10 mouse cellular contexts compared by ENCODE assay signal in the genomic region with DNA sequence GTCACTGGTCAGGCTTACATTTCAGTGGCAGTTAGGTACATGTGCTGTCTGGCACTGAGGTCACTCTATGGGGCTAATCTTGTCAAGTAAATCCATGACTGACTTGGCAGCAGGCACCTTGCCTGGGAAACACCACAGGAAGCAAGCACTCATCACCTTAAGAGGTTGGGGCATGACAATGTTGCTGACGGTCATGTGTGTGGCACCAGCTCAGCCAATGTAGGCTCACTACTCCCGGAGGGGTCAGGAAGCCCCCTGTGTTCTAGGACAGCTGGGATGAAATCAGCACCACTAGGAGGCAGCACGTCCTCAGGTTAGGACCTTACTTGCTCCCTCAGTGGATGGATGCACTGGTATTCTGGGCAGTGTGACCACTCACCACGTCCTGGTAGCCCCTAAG. TPM values are rescaled to one million over a fixed set of nuclear protein-coding genes. Genes with fewer than 3 reads are reported as not detected.
A peak's percentile ranks its signal among the peaks of the same experiment; 100 is the strongest.
DNase-seq lines count a peak whose midpoint lies in the region; ATAC-seq lines count a peak whose summit lies in the region.
"Had no signal": no experiment of that assay in that cellular context is flagged by ENCODE, and none has a peak within 500 bp of the region (broad histone marks: within the 10 kb centered on the region; RNA-seq: fewer than 3 reads in every experiment).

No protein-coding gene starts in this region.

- peak; percentile 26 for DNase-seq in hindbrain, embryonic 10.5 days (ENCODE audit: low spot score)
- peak; percentile 33 for DNase-seq in 3T3-L1 (ENCODE audit: low read depth, low spot score)
- DNase-seq in NIH3T3 (ENCODE audit: low read depth): peak; percentile 53
- no peak for DNase-seq in right cerebral cortex, postnatal 14 days
- DNase-seq in adipocyte (ENCODE audit: low spot score): no peak
- DNase-seq in forebrain, embryonic 14.5 days (ENCODE audit: low spot score): no peak

- 0 out of 2 replicates have a peak, but pooled peaks cover 2% of the 10 kb centered on the region for H3K27me3 ChIP-seq in hindbrain, embryonic 10.5 days (ENCODE audit: insufficient read depth, poor library complexity, severe bottlenecking)
- no peaks in the 10 kb centered on the region for H3K27me3 ChIP-seq in hindbrain, embryonic 12.5 days
- no peaks in the 10 kb centered on the region for H3K27me3 ChIP-seq in kidney, embryonic 15.5 days
- no peaks in the 10 kb centered on the region for H3K27me3 ChIP-seq in forebrain, embryonic 14.5 days (replicated peaks; ENCODE audit: control insufficient read depth, insufficient read depth, low read length)
- H3K27me3 ChIP-seq: embryonic facial prominence, embryonic 15.5 days had no signal

- peaks cover 55% of the 10 kb centered on the region for H3K36me3 ChIP-seq in hindbrain, embryonic 10.5 days
- H3K36me3 ChIP-seq in hindbrain, embryonic 12.5 days: peaks cover 32% of the 10 kb centered on the region
- H3K36me3 ChIP-seq in kidney, embryonic 15.5 days: peaks cover 49% of the 10 kb centered on the region
- H3K36me3 ChIP-seq in forebrain, embryonic 14.5 days (ENCODE audit: control insufficient read depth, insufficient read depth, low read length): peaks cover 37% of the 10 kb centered on the region

- WGBS in hindbrain, embryonic 10.5 days: 50% methylated on average over 4 of the region's 4 CpGs
- 47% methylated on average over 4 of the region's 4 CpGs for WGBS in hindbrain, embryonic 12.5 days
- 43% methylated on average over 4 of the region's 4 CpGs for WGBS in kidney, embryonic 15.5 days
- 28% methylated on average over 4 of the region's 4 CpGs for WGBS in forebrain, embryonic 14.5 days

- H3K9ac ChIP-seq in hindbrain, embryonic 12.5 days: no peak overlapping the region
- no peak overlapping the region for H3K9ac ChIP-seq in kidney, embryonic 15.5 days
- no peak overlapping the region for H3K9ac ChIP-seq in forebrain, embryonic 14.5 days (ENCODE audit: low read length)
- H3K9ac ChIP-seq: embryonic facial prominence, embryonic 15.5 days had no signal

- ATAC-seq in hindbrain, embryonic 12.5 days (ENCODE audit: low FRiP score): no peak
- no peak for ATAC-seq in kidney, embryonic 15.5 days (replicated peaks; ENCODE audit: low FRiP score)
- ATAC-seq in forebrain, embryonic 14.5 days: no peak

- no peaks in the 10 kb centered on the region for H3K9me3 ChIP-seq in hindbrain, embryonic 10.5 days
- no peaks in the 10 kb centered on the region for H3K9me3 ChIP-seq in hindbrain, embryonic 12.5 days (replicated peaks)
- no peaks in the 10 kb centered on the region for H3K9me3 ChIP-seq in kidney, embryonic 15.5 days (replicated peaks)
- no peaks in the 10 kb centered on the region for H3K9me3 ChIP-seq in forebrain, embryonic 14.5 days (replicated peaks; ENCODE audit: control insufficient read depth, low read length)
- H3K9me3 ChIP-seq: embryonic facial prominence, embryonic 15.5 days; midbrain, embryonic 10.5 days had no signal

- H3K27ac ChIP-seq in hindbrain, embryonic 10.5 days: no peak overlapping the region
- no peak overlapping the region for H3K27ac ChIP-seq in hindbrain, embryonic 12.5 days
- H3K27ac ChIP-seq in kidney, embryonic 15.5 days: peak overlapping the region; percentile 15; the same call in 1 of the 2 replicates
- H3K27ac ChIP-seq in forebrain, embryonic 14.5 days (ENCODE audit: low read depth, low read length): no peak overlapping the region
- H3K27ac ChIP-seq: embryonic facial prominence, embryonic 15.5 days; midbrain, embryonic 10.5 days had no signal

- no peak overlapping the region for H3K4me2 ChIP-seq in hindbrain, embryonic 12.5 days (replicated peaks)
- no peak overlapping the region for H3K4me2 ChIP-seq in kidney, embryonic 15.5 days
- H3K4me2 ChIP-seq in forebrain, embryonic 14.5 days (ENCODE audit: low read length): no peak overlapping the region
- H3K4me2 ChIP-seq: embryonic facial prominence, embryonic 15.5 days had no signal

- peaks cover 26% of the 10 kb centered on the region for H3K4me1 ChIP-seq in hindbrain, embryonic 10.5 days (replicated peaks)
- H3K4me1 ChIP-seq in hindbrain, embryonic 12.5 days: peaks cover 19% of the 10 kb centered on the region
- H3K4me1 ChIP-seq in kidney, embryonic 15.5 days: peaks cover 48% of the 10 kb centered on the region
- no peaks in the 10 kb centered on the region; the same call in 1 of the 2 replicates for H3K4me1 ChIP-seq in forebrain, embryonic 14.5 days (ENCODE audit: control insufficient read depth, insufficient read depth, low read length)

- no peak overlapping the region for H3K4me3 ChIP-seq in hindbrain, embryonic 10.5 days
- H3K4me3 ChIP-seq in hindbrain, embryonic 12.5 days: no peak overlapping the region
- H3K4me3 ChIP-seq in kidney, embryonic 15.5 days (replicated peaks): no peak overlapping the region
- no peak overlapping the region for H3K4me3 ChIP-seq in forebrain, embryonic 14.5 days (ENCODE audit: low read depth, low read length)
- H3K4me3 ChIP-seq: embryonic facial prominence, embryonic 15.5 days; midbrain, embryonic 10.5 days had no signal

RNA-seq across cellular contexts. Expression of a gene that starts 7.6 kb away (rescaled TPM):
- polyA plus RNA-seq in hindbrain, embryonic 10.5 days (2016; fragmentation: Nextera tagmentation; extraction: Ambion mirVana): 219 and 261 TPM in 2 replicates
- 210 and 219 TPM in 2 replicates for polyA plus RNA-seq in hindbrain, embryonic 12.5 days (2016; fragmentation: Nextera tagmentation; extraction: Ambion mirVana)
- polyA plus RNA-seq in kidney, embryonic 15.5 days (2015; fragmentation: Nextera tagmentation; extraction: Ambion mirVana): 199 and 212 TPM in 2 replicates
- polyA plus RNA-seq in forebrain, embryonic 14.5 days (2014; fragmentation: Nextera tagmentation; extraction: Ambion mirVana): 291 and 313 TPM in 2 replicates

RNA-seq across cellular contexts. Expression of a gene that starts 9.0 kb away (rescaled TPM):
- polyA plus RNA-seq in hindbrain, embryonic 10.5 days (2016; fragmentation: Nextera tagmentation; extraction: Ambion mirVana): 0.27 TPM in 1 of 2 replicates, not detected in the other
- polyA plus RNA-seq in hindbrain, embryonic 12.5 days (2016; fragmentation: Nextera tagmentation; extraction: Ambion mirVana): not detected in 2 replicates
- 0.49 and 1.4 TPM in 2 replicates for polyA plus RNA-seq in kidney, embryonic 15.5 days (2015; fragmentation: Nextera tagmentation; extraction: Ambion mirVana)
- not detected in 2 replicates for polyA plus RNA-seq in forebrain, embryonic 14.5 days (2014; fragmentation: Nextera tagmentation; extraction: Ambion mirVana)
- polyA plus RNA-seq: midbrain, embryonic 10.5 days had no signal

RNA-seq across cellular contexts. Expression of a gene that starts 11.4 kb away (rescaled TPM):
- polyA plus RNA-seq in hindbrain, embryonic 10.5 days (2016; fragmentation: Nextera tagmentation; extraction: Ambion mirVana): 0.14 and 0.17 TPM in 2 replicates
- polyA plus RNA-seq in hindbrain, embryonic 12.5 days (2016; fragmentation: Nextera tagmentation; extraction: Ambion mirVana): 0.47 and 0.54 TPM in 2 replicates
- polyA plus RNA-seq in kidney, embryonic 15.5 days (2015; fragmentation: Nextera tagmentation; extraction: Ambion mirVana): 2.4 and 2.6 TPM in 2 replicates
- 0.14 TPM in 1 of 2 replicates, not detected in the other for polyA plus RNA-seq in forebrain, embryonic 14.5 days (2014; fragmentation: Nextera tagmentation; extraction: Ambion mirVana)

RNA-seq across cellular contexts. Expression of a gene that starts 31.1 kb away (rescaled TPM):
- 519 and 570 TPM in 2 replicates for polyA plus RNA-seq in hindbrain, embryonic 10.5 days (2016; fragmentation: Nextera tagmentation; extraction: Ambion mirVana)
- polyA plus RNA-seq in hindbrain, embryonic 12.5 days (2016; fragmentation: Nextera tagmentation; extraction: Ambion mirVana): 473 and 486 TPM in 2 replicates
- polyA plus RNA-seq in kidney, embryonic 15.5 days (2015; fragmentation: Nextera tagmentation; extraction: Ambion mirVana): 718 and 736 TPM in 2 replicates
- polyA plus RNA-seq in forebrain, embryonic 14.5 days (2014; fragmentation: Nextera tagmentation; extraction: Ambion mirVana): 325 and 332 TPM in 2 replicates

RNA-seq across cellular contexts. Expression of a gene that starts 39.5 kb away (rescaled TPM):
- 799 and 820 TPM in 2 replicates for polyA plus RNA-seq in hindbrain, embryonic 10.5 days (2016; fragmentation: Nextera tagmentation; extraction: Ambion mirVana)
- 548 TPM in 2 replicates for polyA plus RNA-seq in hindbrain, embryonic 12.5 days (2016; fragmentation: Nextera tagmentation; extraction: Ambion mirVana)
- 588 and 644 TPM in 2 replicates for polyA plus RNA-seq in kidney, embryonic 15.5 days (2015; fragmentation: Nextera tagmentation; extraction: Ambion mirVana)
- polyA plus RNA-seq in forebrain, embryonic 14.5 days (2014; fragmentation: Nextera tagmentation; extraction: Ambion mirVana): 449 and 481 TPM in 2 replicates

Comparison
In these comparisons a context has a peak if more than half of its experiments do, and no peak if none do; other contexts are left out.
1. DNase-seq: peak in hindbrain, embryonic 10.5 days (single experiment), 3T3-L1 (single experiment) and NIH3T3 (single experiment); none in right cerebral cortex, postnatal 14 days (single experiment), adipocyte (single experiment) and forebrain, embryonic 14.5 days (single experiment).